Mouse (Mus musculus) neural tube, embryonic 15.5 days (tissue): ENCODE results near the gene Dennd4a. TPM values are rescaled to one million over a fixed set of nuclear protein-coding genes. Genes with fewer than 3 reads are reported as not detected.

Experiments used
- ATAC-seq: fragments of 200-750 bp; cut with Nextera tagmentation; 2 replicates; pipeline ENCODE4 v1.8.0; 2017; ENCODE audit warnings: mild to moderate bottlenecking, moderate TSS enrichment, moderate library complexity; ENCODE audit not compliant: low FRiP score
- H3K27ac ChIP-seq: fragments of 300-500 bp; sonication (generic); replicated peaks from 2 replicates; pipeline ENCODE4 v1.5.1; 2015; ENCODE audit warnings: mild to moderate bottlenecking, inconsistent platforms
- H3K27me3 ChIP-seq: fragments of 300-500 bp; sonication (generic); replicated peaks from 2 replicates; pipeline ENCODE4 v1.6.1; 2015; ENCODE audit warnings: inconsistent platforms
- H3K36me3 ChIP-seq: fragments of 300-500 bp; sonication (generic); 2 replicates; pipeline ENCODE4 v1.6.1; 2015; ENCODE audit warnings: inconsistent platforms
- H3K4me1 ChIP-seq: fragments of 300-500 bp; sonication (generic); 2 replicates; pipeline ENCODE4 v1.6.1; 2015; ENCODE audit warnings: inconsistent platforms
- H3K4me2 ChIP-seq: fragments of 300-500 bp; sonication (generic); 2 replicates; pipeline ENCODE4 v1.6.1; 2015; ENCODE audit warnings: inconsistent platforms, mild to moderate bottlenecking, moderate library complexity
- H3K4me3 ChIP-seq: fragments of 300-500 bp; sonication (generic); replicated peaks from 2 replicates; pipeline ENCODE4 v1.5.1; 2015; ENCODE audit warnings: mild to moderate bottlenecking, inconsistent platforms
- H3K9ac ChIP-seq: fragments of 300-500 bp; sonication (generic); replicated peaks from 2 replicates; pipeline ENCODE4 v1.6.1; 2015; ENCODE audit warnings: mild to moderate bottlenecking, inconsistent platforms
- H3K9me3 ChIP-seq: fragments of 300-500 bp; sonication (generic); replicated peaks from 2 replicates; pipeline ENCODE4 v1.6.1; 2016; ENCODE audit warnings: inconsistent platforms
- WGBS: fragments of 180-500 bp; shearing (Covaris S2); methylation state at CpG from one replicate; pipeline ENCODE4 v1.1.7; 2015; ENCODE audit warnings: mixed read lengths; 5-methylcytosine and 5-hydroxymethylcytosine counted together
- polyA plus RNA-seq: library from polyadenylated mRNA; unstranded; fragments of >200 nt; fragmentation: Nextera tagmentation; extraction: Ambion mirVana; gene quantifications from 2 replicates; pipeline ENCODE4 v1.2.1, GENCODE M21; 2015

The Dennd4a gene
- polyA plus RNA-seq, 1 experiment from 2014 or later = 9.0 TPM

DNA sequence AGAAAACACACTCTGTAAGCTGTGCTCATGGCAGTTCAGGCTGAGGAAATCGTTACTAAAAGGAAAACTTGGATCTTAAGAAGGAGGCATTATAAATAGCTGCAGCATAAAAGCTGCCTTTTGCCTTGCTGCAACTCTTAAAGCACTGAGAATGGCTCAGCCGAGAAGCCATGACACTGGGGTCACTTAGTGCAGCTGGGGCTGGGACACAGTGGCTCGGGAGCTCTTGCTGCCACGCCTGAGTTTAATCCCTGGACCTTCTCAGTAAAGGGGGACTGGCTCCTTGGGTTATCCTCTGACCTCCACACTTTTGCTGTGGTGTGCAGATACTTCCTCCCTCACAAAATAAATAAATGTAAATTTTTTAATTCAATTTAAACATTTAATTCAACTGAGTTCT, 91.7 kb downstream of the Dennd4a start:
- no peaks in the 10 kb centered on the region for H3K9me3 ChIP-seq
- ATAC-seq = no peak
- no peak overlapping the region for H3K9ac ChIP-seq
- no peaks in the 10 kb centered on the region for H3K27me3 ChIP-seq
- H3K36me3 ChIP-seq = peaks cover 33% of the 10 kb centered on the region
- no peaks in the 10 kb centered on the region for H3K4me1 ChIP-seq
- no peak overlapping the region for H3K27ac ChIP-seq
- WGBS = 37% methylated on average over 4 of the region's 4 CpGs
- H3K4me2 ChIP-seq = no peak overlapping the region
- no peak overlapping the region for H3K4me3 ChIP-seq

GRCm38 (mm10) chr9:64903386-64903785, 92.2 kb downstream of the Dennd4a start:
- H3K27me3 ChIP-seq = no peaks in the 10 kb centered on the region
- no peaks in the 10 kb centered on the region for H3K4me1 ChIP-seq
- H3K27ac ChIP-seq = no peak overlapping the region
- peaks cover 28% of the 10 kb centered on the region for H3K36me3 ChIP-seq
- H3K4me2 ChIP-seq = no peak overlapping the region
- no peak overlapping the region for H3K4me3 ChIP-seq
- H3K9me3 ChIP-seq = no peaks in the 10 kb centered on the region
- no peak for ATAC-seq
- H3K9ac ChIP-seq = no peak overlapping the region
- WGBS = 67% methylated on average over 3 of the region's 3 CpGs

DNA sequence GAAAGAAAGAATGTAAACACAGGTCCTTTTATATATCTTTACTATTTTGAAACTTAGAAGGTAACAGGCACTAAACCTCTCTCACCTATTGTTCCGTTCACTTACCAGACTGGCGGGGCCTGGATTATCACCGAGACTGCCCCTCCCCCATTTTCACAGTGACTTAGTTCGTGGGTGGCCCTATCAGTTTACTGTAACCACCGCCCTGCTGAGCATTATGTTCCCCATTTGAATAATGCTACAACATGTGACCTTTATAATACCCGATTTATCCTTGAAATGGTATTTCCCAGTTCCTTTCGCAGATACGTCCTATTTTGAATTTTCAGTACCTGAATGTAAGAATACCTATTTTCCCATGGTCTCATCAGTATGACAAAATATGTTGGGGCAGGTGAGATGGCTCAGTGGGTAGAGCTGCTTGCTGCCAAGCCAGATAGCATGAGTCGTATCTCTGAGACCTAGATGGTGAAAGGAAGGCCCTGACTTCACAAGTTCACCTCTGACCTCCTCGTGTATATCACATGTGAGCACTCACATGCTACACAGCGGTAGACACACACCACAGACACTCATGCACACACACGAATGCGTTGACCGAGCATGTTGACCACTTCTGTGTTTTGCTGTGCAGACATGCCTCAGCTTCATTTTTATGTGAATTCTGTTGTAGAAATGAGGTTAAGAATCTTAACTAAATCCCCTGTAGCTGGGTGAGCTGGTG, 93.9 kb downstream of the Dennd4a start:
- no peak for ATAC-seq
- Histone ChIP-seq H3K36me3 (peaks cover 25% of the 10 kb centered on the region), H3K9me3 (no peaks in the 10 kb centered on the region), H3K4me3 (no peak overlapping the region), H3K4me2 (no peak overlapping the region), H3K27me3 (no peaks in the 10 kb centered on the region), H3K4me1 (no peaks in the 10 kb centered on the region), H3K27ac (no peak overlapping the region), H3K9ac (no peak overlapping the region)
- WGBS = 91% methylated on average over 14 of the region's 14 CpGs

- no peaks in the 10 kb centered on the region for H3K27me3 ChIP-seq
- H3K4me2 ChIP-seq = no peak overlapping the region
- peaks cover 41% of the 10 kb centered on the region for H3K36me3 ChIP-seq
- H3K4me3 ChIP-seq = no peak overlapping the region
- H3K9ac ChIP-seq = no peak overlapping the region
- WGBS = 89% methylated on average over 3 of the region's 3 CpGs
- no peaks in the 10 kb centered on the region for H3K4me1 ChIP-seq
- H3K9me3 ChIP-seq = no peaks in the 10 kb centered on the region
- H3K27ac ChIP-seq = no peak overlapping the region
- ATAC-seq = no peak
Observed at GRCm38 (mm10) chr9:64907441-64907840, 96.3 kb downstream of the Dennd4a start.

GRCm38 (mm10) chr9:64913406-64913805, 102.3 kb downstream of the Dennd4a start:
- ATAC-seq = no peak
- peaks cover 47% of the 10 kb centered on the region for H3K36me3 ChIP-seq
- WGBS = 97% methylated on average over 4 of the region's 4 CpGs

GRCm38 (mm10) chr9:64913973-64914372, 102.8 kb downstream of the Dennd4a start:
- no peak overlapping the region for H3K27ac ChIP-seq
- no peak for ATAC-seq
- no peaks in the 10 kb centered on the region for H3K4me1 ChIP-seq
- no peaks in the 10 kb centered on the region for H3K27me3 ChIP-seq
- H3K4me3 ChIP-seq = no peak overlapping the region
- no peak overlapping the region for H3K9ac ChIP-seq
- no peaks in the 10 kb centered on the region for H3K9me3 ChIP-seq
- WGBS = 91% methylated on average over 2 of the region's 2 CpGs
- no peak overlapping the region for H3K4me2 ChIP-seq
- peaks cover 51% of the 10 kb centered on the region for H3K36me3 ChIP-seq

More at GRCm38 (mm10) chr9:64913406-64913805, 102.3 kb downstream of the Dennd4a start:
- Histone ChIP-seq H3K9ac (no peak overlapping the region), H3K4me3 (no peak overlapping the region), H3K9me3 (no peaks in the 10 kb centered on the region), H3K4me2 (no peak overlapping the region), H3K4me1 (no peaks in the 10 kb centered on the region), H3K27me3 (no peaks in the 10 kb centered on the region), H3K27ac (no peak overlapping the region)

DNA sequence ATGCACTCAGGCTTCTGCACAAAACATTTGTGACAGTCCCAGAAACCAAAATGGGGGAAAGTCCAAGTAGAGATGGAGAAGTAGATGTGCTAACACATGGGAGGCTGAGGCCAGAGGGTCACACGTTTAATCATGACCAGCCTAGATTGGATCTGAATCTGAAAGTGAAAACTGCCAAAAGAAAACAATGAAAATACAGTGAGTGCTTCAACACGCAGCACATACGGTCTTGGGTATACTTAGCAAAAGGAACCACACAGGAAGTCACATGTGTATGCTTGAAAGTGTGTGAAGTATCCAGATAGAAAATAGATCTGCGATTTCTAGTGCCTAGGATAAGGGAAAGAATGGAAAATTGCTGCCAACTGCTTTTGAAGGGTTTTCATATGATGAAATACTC, 103.5 kb downstream of the Dennd4a start:
- 91% methylated on average over 4 of the region's 4 CpGs for WGBS
- no peaks in the 10 kb centered on the region for H3K9me3 ChIP-seq
- no peak overlapping the region for H3K9ac ChIP-seq
- H3K27me3 ChIP-seq = no peaks in the 10 kb centered on the region
- ATAC-seq = no peak
- H3K36me3 ChIP-seq = peaks cover 51% of the 10 kb centered on the region
- H3K4me3 ChIP-seq = no peak overlapping the region
- H3K4me2 ChIP-seq = no peak overlapping the region
- H3K4me1 ChIP-seq = no peaks in the 10 kb centered on the region
- no peak overlapping the region for H3K27ac ChIP-seq

GRCm38 (mm10) chr9:64918560-64918959, 107.4 kb downstream of the Dennd4a start:
- Histone ChIP-seq H3K9ac (no peak overlapping the region), H3K4me2 (peak overlapping the region; percentile 3; the same call in 1 of the 2 replicates), H3K27me3 (no peaks in the 10 kb centered on the region), H3K4me3 (peak overlapping the region; percentile 9; the same call in 1 of the 2 replicates), H3K27ac (no peak overlapping the region), H3K4me1 (no peaks in the 10 kb centered on the region), H3K9me3 (no peaks in the 10 kb centered on the region), H3K36me3 (peaks cover 27% of the 10 kb centered on the region)
- WGBS = 38% methylated on average over 16 of the region's 16 CpGs
- no peak for ATAC-seq

DNA sequence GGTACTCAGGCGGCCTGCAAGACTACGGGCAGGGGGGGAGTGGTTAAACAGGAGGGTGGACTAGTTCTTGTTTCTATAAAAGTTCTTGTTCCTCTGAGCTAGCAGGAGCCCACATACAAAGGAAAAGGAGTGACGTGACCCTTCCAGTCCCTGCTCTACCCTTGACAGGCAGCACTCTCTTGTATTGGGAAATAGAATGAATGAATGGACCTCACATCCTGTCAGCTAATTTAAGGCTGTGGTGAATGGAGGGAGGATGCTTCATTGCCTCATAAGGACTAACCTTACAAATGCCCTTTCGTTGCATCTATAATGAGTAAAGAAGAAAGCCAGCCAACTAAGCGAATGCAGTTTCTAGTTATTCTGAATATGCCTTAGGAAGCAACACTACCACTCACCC, 114.6 kb downstream of the Dennd4a start:
- no peaks in the 10 kb centered on the region for H3K9me3 ChIP-seq
- peaks cover 9% of the 10 kb centered on the region; the same call in 1 of the 2 replicates for H3K36me3 ChIP-seq
- ATAC-seq = no peak
- H3K27me3 ChIP-seq = no peaks in the 10 kb centered on the region
- no peak overlapping the region for H3K4me2 ChIP-seq
- no peak overlapping the region for H3K9ac ChIP-seq
- WGBS = 44% methylated on average over 5 of the region's 5 CpGs
- peaks cover 9% of the 10 kb centered on the region; the same call in 1 of the 2 replicates for H3K4me1 ChIP-seq
- H3K27ac ChIP-seq = no peak overlapping the region
- no peak overlapping the region for H3K4me3 ChIP-seq

GRCm38 (mm10) chr9:64926201-64926991, 115.3 kb downstream of the Dennd4a start:
- Histone ChIP-seq H3K27me3 (no peaks in the 10 kb centered on the region), H3K4me3 (no peak overlapping the region), H3K9ac (no peak overlapping the region), H3K9me3 (no peaks in the 10 kb centered on the region), H3K27ac (0 out of 2 replicates have a peak overlapping the region, but pooled peaks have one; percentile 6), H3K4me1 (peaks cover 9% of the 10 kb centered on the region; the same call in 1 of the 2 replicates), H3K4me2 (no peak overlapping the region), H3K36me3 (peaks cover 7% of the 10 kb centered on the region; the same call in 1 of the 2 replicates)
- WGBS = 72% methylated on average over 8 of the region's 8 CpGs
- no peak for ATAC-seq

- no peak for ATAC-seq
- H3K4me3 ChIP-seq = no peak overlapping the region
Observed at GRCm38 (mm10) chr9:64930256-64930655, 119.1 kb downstream of the Dennd4a start.

More at GRCm38 (mm10) chr9:64930256-64930655, 119.1 kb downstream of the Dennd4a start:
- no peak overlapping the region for H3K4me2 ChIP-seq
- no peak overlapping the region for H3K9ac ChIP-seq
- no peaks in the 10 kb centered on the region for H3K27me3 ChIP-seq
- no peaks in the 10 kb centered on the region for H3K36me3 ChIP-seq
- 79% methylated on average over 4 of the region's 4 CpGs for WGBS
- H3K4me1 ChIP-seq = peaks cover 15% of the 10 kb centered on the region; the same call in 1 of the 2 replicates
- H3K9me3 ChIP-seq = no peaks in the 10 kb centered on the region
- H3K27ac ChIP-seq = no peak overlapping the region
